Mouse (Mus musculus) CH12.LX (cell line): ENCODE results near the gene Soga1. TPM values are rescaled to one million over a fixed set of nuclear protein-coding genes. Genes with fewer than 3 reads are reported as not detected.

Experiments
- DNase-seq: peaks from one replicate; pipeline ENCODE4 v3.0.0-alpha.2; 2013; ENCODE audit errors: extremely low read depth
- H3K27ac ChIP-seq: 2 replicates; pipeline ENCODE4 v1.5.1; 2012; ENCODE audit warnings: low read depth, mild to moderate bottlenecking, control low read depth, moderate library complexity; ENCODE audit not compliant: insufficient read depth
- H3K27me3 ChIP-seq: replicated peaks from 2 replicates; pipeline ENCODE3; 2012; ENCODE audit warnings: inconsistent platforms
- H3K36me3 ChIP-seq, 2 experiments: replicated peaks in 1 of 2; 2 replicates each; pipeline versions ENCODE3 to v1.6.1; 2012; ENCODE audit warnings: inconsistent platforms in 1 of 2, low read length in 1 of 2, mild to moderate bottlenecking in 1 of 2, mixed read lengths in 1 of 2, moderate library complexity in 1 of 2; ENCODE audit not compliant: control insufficient read depth in 1 of 2, insufficient read depth in 1 of 2
- H3K4me1 ChIP-seq, 2 experiments: 2 replicates each; pipeline ENCODE4 v1.6.1; 2012; ENCODE audit warnings: inconsistent platforms in 1 of 2, moderate library complexity in 1 of 2; ENCODE audit not compliant: insufficient read depth in 2 of 2, control insufficient read depth in 1 of 2
- H3K4me2 ChIP-seq: 2 replicates; pipeline ENCODE4 v1.6.1; 2012; ENCODE audit warnings: low read depth, mild to moderate bottlenecking, control low read depth; ENCODE audit not compliant: poor library complexity, insufficient read depth, severe bottlenecking
- H3K4me3 ChIP-seq, 3 experiments: fragments of 150-350 bp in 1 of 3; sonication (generic) in 1 of 3; replicated peaks in 1 of 3; 2 replicates each; pipeline versions ENCODE3 to v1.5.1; 2011 to 2012; ENCODE audit warnings: low read depth in 2 of 3, low read length in 2 of 3, mild to moderate bottlenecking in 2 of 3, moderate library complexity in 2 of 3, control low read depth in 1 of 3, improper control_type of control experiment in 1 of 3, inconsistent platforms in 1 of 3, mixed read lengths in 1 of 3; ENCODE audit not compliant: poor library complexity in 1 of 3
- H3K79me2 ChIP-seq: replicated peaks from 2 replicates; pipeline ENCODE4 v1.6.1; 2012; ENCODE audit warnings: mild to moderate bottlenecking, moderate library complexity; ENCODE audit not compliant: control insufficient read depth, poor library complexity, insufficient read depth, severe bottlenecking; ENCODE audit errors: extremely low read depth
- H3K9ac ChIP-seq: 2 replicates; pipeline ENCODE4 v1.6.1; 2012; ENCODE audit warnings: low read depth, mild to moderate bottlenecking, control low read depth, moderate library complexity; ENCODE audit not compliant: insufficient read depth
- H3K9me3 ChIP-seq: replicated peaks from 2 replicates; pipeline ENCODE3; 2012; ENCODE audit warnings: low read length, inconsistent platforms, mixed read lengths
- CHD2 ChIP-seq: IDR thresholded peaks from 2 replicates; pipeline ENCODE4 v1.6.1; 2011; ENCODE audit warnings: low read length, improper control_type of control experiment
- EP300 ChIP-seq: IDR thresholded peaks from 2 replicates; pipeline ENCODE4 v1.6.1; 2011; ENCODE audit warnings: low read length, improper control_type of control experiment
- ETS1 ChIP-seq: conservative IDR thresholded peaks from 2 replicates; pipeline ENCODE4 v1.6.1; 2012; ENCODE audit warnings: low read depth, mild to moderate bottlenecking, inconsistent platforms, low read length, improper control_type of control experiment, moderate library complexity
- JUND ChIP-seq: conservative IDR thresholded peaks from 2 replicates; pipeline ENCODE4 v1.6.1; 2011; ENCODE audit warnings: low read depth, low read length, improper control_type of control experiment
- MAZ ChIP-seq: IDR thresholded peaks from 2 replicates; pipeline ENCODE4 v1.6.1; 2012; ENCODE audit warnings: low read depth, mild to moderate bottlenecking, inconsistent platforms, low read length, improper control_type of control experiment, moderate library complexity
- MXI1 ChIP-seq: IDR thresholded peaks from 2 replicates; pipeline ENCODE4 v1.6.1; 2011; ENCODE audit warnings: mild to moderate bottlenecking, low read depth, low read length, improper control_type of control experiment
- MYC ChIP-seq: IDR thresholded peaks from 2 replicates; pipeline ENCODE4 v1.6.1; 2011; ENCODE audit warnings: low read depth, mild to moderate bottlenecking, improper control_type of control experiment, low read length
- NELFE ChIP-seq: IDR thresholded peaks from 2 replicates; pipeline ENCODE4 v1.6.1; 2011; ENCODE audit warnings: low read depth, low read length, improper control_type of control experiment
- NRF1 ChIP-seq: IDR thresholded peaks from 2 replicates; pipeline ENCODE4 v1.6.1; 2014; ENCODE audit warnings: low read depth, mild to moderate bottlenecking, inconsistent platforms, low read length, improper control_type of control experiment, moderate library complexity
- POLR2AphosphoS2 ChIP-seq: IDR thresholded peaks from 2 replicates; pipeline ENCODE4 v1.6.1; 2011; ENCODE audit warnings: low read depth, low read length, improper control_type of control experiment
- RAD21 ChIP-seq: IDR thresholded peaks from 2 replicates; pipeline ENCODE4 v1.6.1; 2011; ENCODE audit warnings: low read depth, mild to moderate bottlenecking, low read length, improper control_type of control experiment, moderate library complexity
- RCOR1 ChIP-seq: conservative IDR thresholded peaks from 2 replicates; pipeline ENCODE4 v1.6.1; 2012; ENCODE audit warnings: low read depth, mild to moderate bottlenecking, inconsistent platforms, low read length, improper control_type of control experiment
- SIN3A ChIP-seq: IDR thresholded peaks from 2 replicates; pipeline ENCODE4 v1.6.1; 2012; ENCODE audit warnings: low read length, improper control_type of control experiment, inconsistent platforms
- SMC3 ChIP-seq: IDR thresholded peaks from 2 replicates; pipeline ENCODE4 v1.6.1; 2011; ENCODE audit warnings: low read depth, low read length, improper control_type of control experiment
- USF1 ChIP-seq: IDR thresholded peaks from 2 replicates; pipeline ENCODE4 v1.6.1; 2014; ENCODE audit warnings: low read depth, mild to moderate bottlenecking, inconsistent platforms, low read length, improper control_type of control experiment
- USF2 ChIP-seq: conservative IDR thresholded peaks from 2 replicates; pipeline ENCODE4 v1.6.1; 2011; ENCODE audit warnings: low read depth, low read length, improper control_type of control experiment
- ZC3H11A ChIP-seq: IDR thresholded peaks from 2 replicates; pipeline ENCODE4 v1.6.1; 2012; ENCODE audit warnings: low read depth, mild to moderate bottlenecking, inconsistent platforms, low read length, improper control_type of control experiment
- ZKSCAN1 ChIP-seq: IDR thresholded peaks from 2 replicates; pipeline ENCODE4 v1.6.1; 2012; ENCODE audit warnings: low read depth, inconsistent platforms, low read length, improper control_type of control experiment, borderline replicate concordance
- ZNF384 ChIP-seq: IDR thresholded peaks from 2 replicates; pipeline ENCODE4 v1.6.1; 2012; ENCODE audit warnings: low read depth, low read length, improper control_type of control experiment, inconsistent platforms
- dilution Hi-C: fragments of 300-500 bp; cut with MboI; formaldehyde crosslinking; loops from 2 replicates; pipeline ENCODE4 v1.14.3; 2020; ENCODE audit warnings: low sequenced_read_pairs; ENCODE audit not compliant: extremely low pct_unique_long_range_greater_than_20kb, extremely low pct_ligation_motif_present
- in situ Hi-C: fragments of 300-500 bp; cut with MboI; formaldehyde crosslinking; loops from 3 replicates; pipeline ENCODE4 v1.14.3; 2019; ENCODE audit warnings: low sequenced_read_pairs, low pct_ligation_motif_present, low pct_unique_long_range_greater_than_20kb, mixed read lengths
- polyA plus RNA-seq: library from polyadenylated mRNA; unstranded; fragments of >175 nt; gene quantifications from 2 replicates; pipeline ENCODE4 v1.2.1, GENCODE M21; 2012; ENCODE audit warnings: low read depth; ENCODE audit not compliant: insufficient read length
- total RNA-seq, 2 experiments: library from RNA; depleted of rRNA; stranded (reverse); fragments of 300-350 nt in 1 of 2; fragments of >200 nt in 1 of 2; gene quantifications; 2 replicates each; pipeline ENCODE4 v1.2.3; 2012 to 2014

The Soga1 gene
- total and polyA plus RNA-seq, 3 experiments, result 0.39 to 2.0 (median 2.0) TPM

DNA sequence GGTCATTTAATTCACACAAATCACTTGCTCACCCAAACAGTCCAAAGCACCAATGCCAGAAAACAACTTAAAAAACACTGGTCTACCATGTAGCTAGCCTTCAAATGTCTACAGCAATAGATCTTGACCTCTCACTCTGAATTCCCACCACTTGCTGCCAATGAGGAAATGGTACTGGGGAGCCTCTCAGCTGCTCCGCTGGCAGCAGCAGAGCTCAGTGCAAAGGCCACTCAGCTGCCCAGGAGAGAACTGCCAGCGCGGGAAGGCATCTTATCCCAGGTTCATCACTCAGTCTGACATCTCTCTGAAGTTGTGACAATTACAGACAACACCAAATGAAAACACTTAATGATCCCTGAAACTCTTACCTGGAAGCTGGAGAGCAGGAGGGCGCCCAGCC is 76.7 kb downstream of the Soga1 start:
- Histone ChIP-seq H3K9me3 (no peaks in the 10 kb centered on the region), H3K4me3 (no peak overlapping the region), H3K9ac (no peak overlapping the region)
- no peak for DNase-seq
- TF ChIP-seq POLR2AphosphoS2 (no peak), MYC (no peak), RCOR1 (no peak), MXI1 (no peak), ZKSCAN1 (no peak), ZC3H11A (no peak), NRF1 (no peak), NELFE (no peak)
- TF ChIP-seq, all 38 proteins: peak for 0
- in situ Hi-C loops (no loop called here), dilution Hi-C loops (no loop called here)
- Histone ChIP-seq H3K27ac (no peak overlapping the region), H3K36me3 (peaks cover 35 to 73% of the 10 kb centered on the region in 2 experiments), H3K79me2 (no peaks in the 10 kb centered on the region), H3K27me3 (no peaks in the 10 kb centered on the region), H3K4me1 (peaks cover 5 to 16% of the 10 kb centered on the region in 2 experiments; a peak in 3 of 4 replicates), H3K4me2 (no peak overlapping the region)

DNA sequence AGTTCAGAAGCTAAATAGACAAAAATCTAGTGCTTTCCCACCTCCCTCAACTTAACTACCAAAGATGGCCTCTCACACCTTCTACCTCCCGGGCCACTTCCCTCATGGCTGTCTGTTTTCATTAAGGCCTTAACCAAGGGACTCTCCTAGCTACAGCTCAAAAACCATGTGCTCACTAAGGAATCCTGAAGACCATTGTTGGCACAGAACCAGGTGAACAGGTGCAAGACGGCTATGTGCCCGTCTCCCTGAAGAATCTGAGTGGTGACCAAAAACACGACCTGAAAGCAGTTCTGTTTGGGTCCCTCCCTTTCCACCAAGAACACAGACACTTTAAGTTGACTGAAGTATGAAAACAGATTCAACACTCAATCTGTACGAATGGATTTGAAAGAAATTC is 80.8 kb downstream of the Soga1 start:
- Histone ChIP-seq H3K36me3 (peaks cover 49 to 84% of the 10 kb centered on the region in 2 experiments), H3K79me2 (no peaks in the 10 kb centered on the region), H3K27ac (no peak overlapping the region), H3K9ac (no peak overlapping the region), H3K9me3 (no peaks in the 10 kb centered on the region), H3K4me2 (no peak overlapping the region), H3K27me3 (no peaks in the 10 kb centered on the region), H3K4me3 (no peak overlapping the region), H3K4me1 (no peaks in the 10 kb centered on the region)
- in situ Hi-C loops (loop anchor here (5.0 kb wide), 1 partner anchor 121 kb away; no protein-coding TSS in a partner anchor), dilution Hi-C loops (no loop called here)
- DNase-seq, result no peak
- TF ChIP-seq NRF1 (no peak), USF2 (no peak), ZNF384 (no peak), RCOR1 (no peak), RAD21 (no peak), JUND (no peak), SMC3 (no peak), MAZ (no peak), CHD2 (no peak), ETS1 (no peak), ZC3H11A (no peak), EP300 (no peak), SIN3A (no peak), USF1 (no peak), NELFE (no peak)
